Mouse (Mus musculus) olfactory bulb, adult 2 months (tissue): Measurements from ENCODE around the gene Olfr648.

Experiments
- CTCF ChIP-seq: fragments of 200-500 bp; IDR thresholded peaks from 2 replicates; pipeline ENCODE4 v1.5.1; 2012; ENCODE audit warnings: low read depth, mild to moderate bottlenecking, low read length, moderate library complexity; ENCODE audit not compliant: insufficient read depth
- POLR2A ChIP-seq: fragments of 200-500 bp; IDR thresholded peaks from 2 replicates; pipeline ENCODE4 v1.6.1; 2012; ENCODE audit warnings: mild to moderate bottlenecking, low read depth, low read length, moderate library complexity; ENCODE audit not compliant: insufficient read depth

DNA sequence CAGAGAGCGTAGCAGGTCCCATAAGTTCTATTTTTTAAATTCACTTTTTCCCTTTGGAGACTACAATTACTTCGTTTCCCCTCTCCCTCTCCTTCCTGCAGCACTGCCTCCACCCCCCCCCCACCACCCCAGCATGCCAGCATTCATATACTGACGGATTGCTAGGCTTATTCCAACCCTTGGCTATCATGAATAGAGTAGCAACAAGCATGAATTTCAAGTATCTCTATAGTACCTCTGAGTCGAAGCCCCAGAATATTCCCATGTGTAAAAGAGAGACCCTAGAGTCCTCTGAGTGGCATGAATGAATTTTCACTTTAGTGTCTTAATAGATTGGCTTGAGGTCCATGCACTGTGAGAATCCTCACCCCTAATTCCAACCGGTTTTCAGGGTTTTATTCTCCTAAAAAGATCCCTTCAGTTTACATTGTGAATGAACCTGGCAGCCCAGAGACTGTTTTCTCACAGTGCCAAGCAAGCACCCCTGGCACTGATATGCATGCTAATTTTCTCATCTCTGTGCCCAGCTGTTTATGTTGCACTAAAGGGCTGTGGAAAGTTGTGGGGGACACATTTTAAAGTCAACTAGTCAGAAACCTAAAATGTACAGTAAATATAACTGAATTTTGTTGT lies 4.7 kb downstream of the Olfr648 start:
- TF ChIP-seq CTCF (no peak), POLR2A (no peak)
